Mouse (Mus musculus): ENCODE data around the gene Fgfr2.

DNA sequence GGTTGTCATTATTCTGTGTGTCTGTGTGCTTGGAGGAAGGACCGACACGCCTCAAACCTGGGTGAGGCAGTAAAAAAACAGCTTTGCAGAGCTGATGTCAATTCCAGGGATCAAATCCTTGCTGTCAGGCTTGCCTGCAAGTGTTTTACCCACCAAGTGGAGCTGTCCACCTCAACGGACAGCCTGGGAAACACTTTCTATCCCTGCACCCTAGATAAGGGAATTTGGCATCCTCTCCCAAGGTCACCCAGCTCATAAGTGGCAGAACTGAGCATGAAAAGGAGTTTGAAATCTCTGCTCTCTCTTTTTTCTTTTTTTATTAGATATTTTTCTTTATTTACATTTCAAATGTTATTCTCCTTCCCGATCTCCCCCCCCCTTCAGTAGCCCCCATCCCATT, 1312.2 kb downstream of the Fgfr2 start:
- TF ChIP-seq CTCF (IDR thresholded peaks at IDR 0.05; ENCODE audit: control insufficient read depth, insufficient read depth, insufficient replicate concordance, low read depth, low read length) = no peak
- TF ChIP-seq POLR2A (IDR thresholded peaks at IDR 0.05; ENCODE audit: control insufficient read depth, low read depth, low read length) = no peak
